Mouse (Mus musculus) neural tube, embryonic 11.5 days (tissue): Measurements from ENCODE around the gene Ccdc73. TPM values are rescaled to one million over a fixed set of nuclear protein-coding genes. Genes with fewer than 3 reads are reported as not detected.
A peak's percentile ranks its signal among the peaks of the same experiment; 100 is the strongest.

ENCODE experiments used
- ATAC-seq: fragments of 200-750 bp; cut with Nextera tagmentation; 2 replicates; pipeline ENCODE4 v1.8.0; 2017; ENCODE audit warnings: moderate number of reproducible peaks, mild to moderate bottlenecking, moderate TSS enrichment, moderate library complexity; ENCODE audit not compliant: insufficient read depth, low FRiP score, low TSS enrichment
- DNase-seq: peaks from one replicate; pipeline ENCODE4 v3.0.0-alpha.2; 2015; ENCODE audit warnings: low spot score
- H3K27ac ChIP-seq: fragments of 300-500 bp; sonication (generic); 2 replicates; pipeline ENCODE4 v1.5.1; 2014; ENCODE audit warnings: low read depth, mild to moderate bottlenecking, low read length
- H3K27me3 ChIP-seq: fragments of 300-500 bp; sonication (generic); 2 replicates; pipeline ENCODE4 v1.6.1; 2014; ENCODE audit warnings: mild to moderate bottlenecking, low read length, mixed read lengths; ENCODE audit not compliant: control insufficient read depth, insufficient read depth
- H3K36me3 ChIP-seq: fragments of 300-500 bp; sonication (generic); 2 replicates; pipeline ENCODE4 v1.6.1; 2014; ENCODE audit warnings: mild to moderate bottlenecking, low read length, moderate library complexity, mixed read lengths; ENCODE audit not compliant: control insufficient read depth, insufficient read depth
- H3K4me1 ChIP-seq: fragments of 300-500 bp; sonication (generic); 2 replicates; pipeline ENCODE4 v1.6.1; 2014; ENCODE audit warnings: low read length, mixed read lengths; ENCODE audit not compliant: control insufficient read depth, insufficient read depth
- H3K4me2 ChIP-seq: fragments of 300-500 bp; sonication (generic); 2 replicates; pipeline ENCODE4 v1.6.1; 2014; ENCODE audit warnings: low read depth, mild to moderate bottlenecking, moderate library complexity
- H3K4me3 ChIP-seq: fragments of 300-500 bp; sonication (generic); 2 replicates; pipeline ENCODE4 v1.5.1; 2014; ENCODE audit warnings: low read depth, low read length
- H3K9ac ChIP-seq: fragments of 300-500 bp; sonication (generic); 2 replicates; pipeline ENCODE4 v1.6.1; 2014; ENCODE audit warnings: mild to moderate bottlenecking, low read length
- H3K9me3 ChIP-seq: fragments of 300-500 bp; sonication (generic); 2 replicates; pipeline ENCODE4 v1.6.1; 2016; ENCODE audit warnings: low read length; ENCODE audit not compliant: control insufficient read depth
- WGBS: fragments of 180-500 bp; shearing (Covaris S2); extraction: QIAGEN DNeasy Blood & Tissue Kit; methylation state at CpG from one replicate; pipeline ENCODE4 v1.1.7; 2014; 5-methylcytosine and 5-hydroxymethylcytosine counted together
- polyA plus RNA-seq: library from polyadenylated mRNA; unstranded; fragments of >200 nt; fragmentation: Nextera tagmentation; extraction: Ambion mirVana; gene quantifications from 2 replicates; pipeline ENCODE4 v1.2.1, GENCODE M21; 2014

The Ccdc73 gene
- polyA plus RNA-seq, 1 experiment from 2014 or later: 7.1 TPM

- Histone ChIP-seq H3K27me3 (no peaks in the 10 kb centered on the region), H3K36me3 (no peaks in the 10 kb centered on the region), H3K27ac (no peak overlapping the region), H3K9me3 (no peaks in the 10 kb centered on the region), H3K4me3 (no peak overlapping the region), H3K4me1 (no peaks in the 10 kb centered on the region), H3K4me2 (no peak overlapping the region), H3K9ac (no peak overlapping the region)
- 70% methylated on average over 22 of the region's 22 CpGs for WGBS
- DNase-seq: no peak
- ATAC-seq: no peak
Measured at GRCm38 (mm10) chr2:105026950-105027695, 159.5 kb downstream of the Ccdc73 start.

GRCm38 (mm10) chr2:105028806-105029205 lies 161.2 kb downstream of the Ccdc73 start:
- Histone ChIP-seq H3K9ac (no peak overlapping the region), H3K27me3 (no peaks in the 10 kb centered on the region), H3K36me3 (no peaks in the 10 kb centered on the region), H3K4me3 (no peak overlapping the region), H3K27ac (no peak overlapping the region), H3K4me1 (no peaks in the 10 kb centered on the region), H3K4me2 (no peak overlapping the region), H3K9me3 (no peaks in the 10 kb centered on the region)
- WGBS: 82% methylated on average over 5 of the region's 5 CpGs
- ATAC-seq (no peak), DNase-seq (no peak)

DNA sequence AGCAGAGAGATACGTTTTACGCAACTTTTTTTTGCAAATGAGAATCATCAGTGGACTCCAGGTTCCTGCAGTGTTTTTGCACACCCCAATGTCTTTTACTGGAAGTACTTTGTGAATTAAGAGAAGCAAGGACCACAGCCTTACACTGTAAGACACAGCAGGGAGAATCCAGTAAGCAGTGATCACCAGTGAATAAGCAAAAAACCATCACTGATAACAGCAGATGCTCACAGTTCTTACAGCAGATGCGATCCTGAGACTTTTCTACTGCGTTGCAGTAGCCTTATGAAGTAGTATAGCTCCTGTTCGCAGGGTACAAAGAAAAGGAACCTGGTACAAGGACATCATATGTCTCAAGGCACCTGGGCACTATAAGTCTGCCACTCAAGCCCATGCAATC lies 162.9 kb downstream of the Ccdc73 start:
- Histone ChIP-seq H3K9me3 (no peaks in the 10 kb centered on the region), H3K4me3 (no peak overlapping the region), H3K36me3 (no peaks in the 10 kb centered on the region), H3K27me3 (no peaks in the 10 kb centered on the region), H3K27ac (no peak overlapping the region), H3K4me1 (no peaks in the 10 kb centered on the region), H3K4me2 (no peak overlapping the region), H3K9ac (no peak overlapping the region)
- DNase-seq (no peak), ATAC-seq (no peak)
- 93% methylated on average over 5 of the region's 5 CpGs for WGBS

DNA sequence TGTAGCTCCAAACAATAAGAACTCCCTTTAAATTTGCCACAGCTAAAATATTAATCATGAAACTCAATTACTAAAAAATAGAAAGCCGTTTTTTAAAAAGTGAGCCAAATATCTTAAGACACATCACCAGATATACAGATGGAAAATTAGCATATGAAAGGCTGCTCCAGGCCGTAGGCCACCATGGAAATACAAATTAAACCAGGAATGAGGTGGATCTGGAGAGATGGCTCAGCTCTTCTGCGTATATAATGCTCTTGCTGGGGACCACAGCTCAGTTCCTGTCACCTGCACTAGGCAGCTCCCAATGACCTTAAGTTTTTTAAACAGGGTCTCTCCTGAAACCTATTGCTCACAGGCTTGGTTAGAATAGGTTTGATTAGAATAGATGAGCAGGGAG lies 166.5 kb downstream of the Ccdc73 start:
- no peak overlapping the region for H3K4me3 ChIP-seq
- DNase-seq (no peak), ATAC-seq (no peak)
- no peak overlapping the region for H3K9ac ChIP-seq
- no peaks in the 10 kb centered on the region for H3K27me3 ChIP-seq
- no peaks in the 10 kb centered on the region for H3K4me1 ChIP-seq
- H3K36me3 ChIP-seq: no peaks in the 10 kb centered on the region
- H3K27ac ChIP-seq: no peak overlapping the region
- 65% methylated on average over 3 of the region's 3 CpGs for WGBS
- no peak overlapping the region for H3K4me2 ChIP-seq
- no peaks in the 10 kb centered on the region for H3K9me3 ChIP-seq

DNA sequence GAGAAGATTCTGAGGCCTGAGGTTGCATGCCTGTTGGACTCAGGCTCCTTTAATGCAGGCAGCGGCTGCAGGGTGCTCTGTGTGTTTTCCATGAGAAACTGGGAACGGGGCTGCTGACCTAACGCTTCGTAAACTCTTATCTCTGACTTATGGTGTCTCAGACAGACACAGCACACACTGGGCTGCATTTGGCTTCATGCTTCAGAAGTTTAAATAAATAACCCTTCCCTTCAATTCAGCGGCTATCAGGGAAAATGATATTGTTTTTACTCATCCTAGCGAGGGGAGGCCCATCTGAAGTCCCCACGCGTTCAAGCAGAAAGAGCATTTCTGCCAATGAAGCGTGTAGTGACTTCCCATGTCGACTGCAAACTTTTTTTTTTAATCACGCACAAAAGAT lies 168.4 kb downstream of the Ccdc73 start:
- 45% methylated on average over 11 of the region's 11 CpGs for WGBS
- ATAC-seq (no peak), DNase-seq (no peak)
- Histone ChIP-seq H3K4me1 (no peaks in the 10 kb centered on the region), H3K4me2 (no peak overlapping the region), H3K27me3 (no peaks in the 10 kb centered on the region), H3K9me3 (no peaks in the 10 kb centered on the region), H3K9ac (0 out of 2 replicates have a peak overlapping the region, but pooled peaks have one; percentile 23), H3K36me3 (no peaks in the 10 kb centered on the region), H3K4me3 (no peak overlapping the region), H3K27ac (no peak overlapping the region)

DNA sequence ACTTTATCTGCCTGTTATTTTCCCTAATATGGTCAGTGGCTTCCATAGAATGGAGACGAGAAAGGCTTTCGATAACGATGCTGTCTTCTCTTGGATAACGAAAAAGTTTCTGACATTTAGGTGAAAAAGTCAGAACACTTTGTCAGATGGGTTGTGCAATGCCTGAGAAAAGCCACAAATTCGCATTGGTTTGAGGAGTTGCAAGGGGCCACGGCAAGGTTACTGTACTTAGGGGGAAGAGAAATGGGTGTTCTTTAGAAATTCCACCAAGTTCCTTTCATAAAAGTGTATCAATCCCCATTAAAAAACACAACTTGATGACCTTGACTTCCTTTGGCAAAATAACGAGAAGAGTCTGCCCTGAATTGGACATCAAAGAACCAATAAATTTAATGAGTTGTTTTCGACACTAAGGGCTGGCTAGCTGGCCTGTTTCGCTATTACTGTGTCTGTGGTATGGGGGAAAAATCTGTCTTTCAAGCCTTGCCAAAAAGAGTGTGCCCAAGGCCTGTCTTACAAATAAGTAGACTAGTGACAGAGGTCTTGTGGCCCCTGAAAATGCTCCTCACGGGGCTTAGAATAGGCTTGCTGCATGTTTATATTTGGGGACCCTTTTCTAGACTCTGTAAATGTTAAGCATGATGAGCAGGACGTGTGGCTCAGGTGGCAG lies 168.9 kb downstream of the Ccdc73 start:
- Histone ChIP-seq H3K4me2 (no peak overlapping the region), H3K9ac (no peak overlapping the region), H3K9me3 (no peaks in the 10 kb centered on the region), H3K27me3 (no peaks in the 10 kb centered on the region), H3K4me1 (no peaks in the 10 kb centered on the region), H3K27ac (no peak overlapping the region), H3K36me3 (no peaks in the 10 kb centered on the region), H3K4me3 (no peak overlapping the region)
- no peak for DNase-seq
- no peak for ATAC-seq
- 69% methylated on average over 11 of the region's 11 CpGs for WGBS

DNA sequence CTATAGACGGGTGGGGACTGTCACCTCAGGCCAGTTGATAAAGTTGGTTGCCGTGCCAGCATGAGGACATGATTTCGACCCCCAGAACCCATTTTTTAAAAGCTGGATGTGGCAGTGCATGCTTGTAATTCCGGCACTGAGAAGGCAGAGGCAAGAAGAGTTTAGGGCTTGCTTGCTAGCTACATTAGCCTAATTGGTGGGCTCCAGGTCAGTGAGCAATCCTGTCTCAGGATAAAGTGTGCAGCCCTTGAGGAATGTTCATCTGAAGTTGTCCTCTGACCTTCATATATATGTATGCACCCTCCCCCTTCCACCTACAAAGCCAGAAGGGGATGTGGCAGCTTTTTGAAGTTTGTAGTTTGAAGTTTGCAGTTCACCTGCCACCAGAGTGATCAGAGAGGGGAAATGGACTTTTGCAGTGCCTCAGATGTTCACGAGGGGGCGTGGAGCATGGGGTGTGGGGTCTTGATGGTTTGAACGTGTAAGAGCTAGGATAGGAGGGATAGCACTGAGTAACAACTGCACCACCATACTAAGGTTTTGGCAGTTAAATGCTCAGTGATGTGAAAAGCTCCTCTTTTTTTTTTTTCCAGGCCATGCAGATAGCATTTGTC lies 170.5 kb downstream of the Ccdc73 start:
- H3K27ac ChIP-seq: no peak overlapping the region
- H3K4me1 ChIP-seq: no peaks in the 10 kb centered on the region
- DNase-seq: no peak
- no peak overlapping the region for H3K9ac ChIP-seq
- ATAC-seq: no peak
- no peaks in the 10 kb centered on the region for H3K27me3 ChIP-seq
- no peak overlapping the region for H3K4me2 ChIP-seq
- 80% methylated on average over 7 of the region's 7 CpGs for WGBS
- no peaks in the 10 kb centered on the region for H3K36me3 ChIP-seq
- no peaks in the 10 kb centered on the region for H3K9me3 ChIP-seq
- H3K4me3 ChIP-seq: no peak overlapping the region

- ATAC-seq: no peak
Measured at GRCm38 (mm10) chr2:105038879-105039278, 171.3 kb downstream of the Ccdc73 start.

DNA sequence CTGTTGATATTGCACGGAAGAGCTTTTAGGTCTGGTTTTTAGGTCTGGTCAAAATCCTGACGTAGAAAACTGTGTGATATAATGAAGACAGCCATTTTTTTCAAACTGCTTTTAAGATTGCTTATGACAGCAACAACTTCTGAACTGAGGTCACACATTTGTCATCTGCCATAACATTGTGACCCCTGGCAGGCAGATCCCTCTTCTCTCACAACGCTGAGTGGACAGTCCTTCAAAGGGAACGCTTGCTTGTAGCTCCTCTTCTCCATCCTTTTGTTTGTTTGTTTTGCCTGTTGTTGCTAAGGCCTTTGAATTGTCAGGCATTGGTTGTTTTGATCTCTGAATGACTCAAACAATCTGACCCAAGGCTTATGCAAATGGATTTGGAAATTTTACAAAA lies 173.3 kb downstream of the Ccdc73 start:
- Histone ChIP-seq H3K27me3 (no peaks in the 10 kb centered on the region), H3K9ac (no peak overlapping the region), H3K4me1 (no peaks in the 10 kb centered on the region), H3K36me3 (no peaks in the 10 kb centered on the region), H3K4me2 (no peak overlapping the region), H3K4me3 (no peak overlapping the region), H3K9me3 (no peaks in the 10 kb centered on the region), H3K27ac (no peak overlapping the region)
- 74% methylated on average over 4 of the region's 4 CpGs for WGBS
- DNase-seq: no peak
- no peak for ATAC-seq

More at GRCm38 (mm10) chr2:105038879-105039278, 171.3 kb downstream of the Ccdc73 start:
- no peaks in the 10 kb centered on the region for H3K36me3 ChIP-seq
- H3K9ac ChIP-seq: no peak overlapping the region
- H3K4me1 ChIP-seq: no peaks in the 10 kb centered on the region
- DNase-seq: no peak
- H3K4me2 ChIP-seq: no peak overlapping the region
- no peaks in the 10 kb centered on the region for H3K27me3 ChIP-seq
- H3K9me3 ChIP-seq: no peaks in the 10 kb centered on the region
- no peak overlapping the region for H3K4me3 ChIP-seq
- H3K27ac ChIP-seq: no peak overlapping the region
- WGBS: 93% methylated on average over 5 of the region's 5 CpGs
